Mouse (Mus musculus) cerebellum, postnatal 25 days (tissue): Measurements from ENCODE around the gene Doc2b.

Experiments
- DNase-seq, 2 experiments: peaks; one replicate each; pipeline ENCODE4 v3.0.0; 2021; ENCODE audit warnings: mixed read lengths in 2 of 2

Doc2b gene

GRCm38 (mm10) chr11:75792535-75792934, 3.3 kb downstream of the Doc2b start:
- no peak for DNase-seq

GRCm38 (mm10) chr11:75785897-75786296, 10.0 kb downstream of the Doc2b start:
- no peak for DNase-seq

GRCm38 (mm10) chr11:75783799-75784198, 12.1 kb downstream of the Doc2b start:
- no peak for DNase-seq

GRCm38 (mm10) chr11:75781919-75782318, 13.9 kb downstream of the Doc2b start:
- DNase-seq: peak; percentile 82 to 87

- DNase-seq: no peak
Measured at GRCm38 (mm10) chr11:75775919-75776318, 19.9 kb downstream of the Doc2b start.

GRCm38 (mm10) chr11:75772562-75772961, 23.3 kb downstream of the Doc2b start:
- DNase-seq: no peak

GRCm38 (mm10) chr11:75769206-75769605, 26.6 kb downstream of the Doc2b start:
- DNase-seq: peak; percentile 86 to 91

GRCm38 (mm10) chr11:75768091-75768989, 27.5 kb downstream of the Doc2b start:
- no peak for DNase-seq

- DNase-seq: no peak
Measured at GRCm38 (mm10) chr11:75767014-75767413, 28.8 kb downstream of the Doc2b start.

GRCm38 (mm10) chr11:75765161-75765560, 30.7 kb downstream of the Doc2b start:
- DNase-seq: no peak

- no peak for DNase-seq
Measured at GRCm38 (mm10) chr11:75764521-75765023, 31.3 kb downstream of the Doc2b start.

- no peak for DNase-seq
Measured at GRCm38 (mm10) chr11:75762708-75763107, 33.1 kb downstream of the Doc2b start.

GRCm38 (mm10) chr11:75760785-75761184, 35.1 kb downstream of the Doc2b start:
- no peak for DNase-seq

GRCm38 (mm10) chr11:75758553-75758952, 37.3 kb downstream of the Doc2b start:
- DNase-seq: no peak

- DNase-seq: no peak
Measured at GRCm38 (mm10) chr11:75756687-75757086, 39.2 kb downstream of the Doc2b start.

GRCm38 (mm10) chr11:75751082-75751481, 44.8 kb downstream of the Doc2b start:
- no peak for DNase-seq

- DNase-seq: peak in 1 of 2 experiments; percentile 57
Measured at GRCm38 (mm10) chr11:75750537-75750936, 45.3 kb downstream of the Doc2b start.

- no peak for DNase-seq
Measured at GRCm38 (mm10) chr11:75744761-75745160, 51.1 kb downstream of the Doc2b start.

- no peak for DNase-seq
Measured at GRCm38 (mm10) chr11:75741615-75742014, 54.2 kb downstream of the Doc2b start.

- no peak for DNase-seq
Measured at GRCm38 (mm10) chr11:75740204-75740603, 55.6 kb downstream of the Doc2b start.

- no peak for DNase-seq
Measured at GRCm38 (mm10) chr11:75738477-75738821, 57.4 kb downstream of the Doc2b start.

- no peak for DNase-seq
Measured at GRCm38 (mm10) chr11:75737806-75738476, 57.9 kb downstream of the Doc2b start.

- no peak for DNase-seq
Measured at GRCm38 (mm10) chr11:75736978-75737377, 58.9 kb downstream of the Doc2b start.
